Mouse (Mus musculus) T-cell, adult 2 months (primary cell): ENCODE results near the gene Sec61a2.

ENCODE experiments used
- DNase-seq: peaks from one replicate; pipeline ENCODE4 v3.0.0; 2022; ENCODE audit warnings: low spot score

Gene Sec61a2

DNA sequence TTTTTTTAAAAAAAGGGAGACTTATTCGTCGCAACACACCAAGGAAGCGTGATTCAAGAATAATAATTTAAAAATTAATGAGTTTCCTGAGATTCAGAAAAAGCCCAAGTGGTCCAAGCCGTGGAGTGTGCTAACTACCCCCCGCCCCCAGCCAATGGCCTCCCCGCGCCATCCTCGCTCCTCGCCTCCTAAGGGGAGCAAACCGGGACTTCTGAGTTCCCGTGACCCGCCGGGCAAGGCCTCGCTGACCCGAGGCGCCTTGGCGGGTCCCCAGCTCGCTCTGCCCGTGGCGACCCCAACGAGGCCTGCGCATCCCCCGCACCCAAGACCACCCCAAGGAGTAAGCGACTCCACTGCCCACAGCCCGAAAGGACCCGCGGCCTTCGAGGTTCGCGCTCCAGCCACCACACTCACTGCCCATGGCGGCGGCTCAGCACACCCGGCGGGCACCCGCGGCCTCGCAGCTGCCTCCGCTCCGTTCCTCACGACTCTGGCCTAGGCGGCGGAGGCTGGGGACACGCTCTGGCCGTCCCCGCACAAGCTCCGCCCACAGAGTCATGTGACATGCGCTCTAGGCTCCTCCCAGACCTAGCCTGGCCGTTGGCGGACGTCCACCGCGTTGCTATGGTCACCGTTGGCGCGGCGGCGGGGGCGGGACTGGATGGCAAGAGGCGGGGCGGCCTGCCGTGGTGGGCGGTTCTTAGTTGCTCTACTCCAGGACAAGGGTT is at the start of gene Sec61a2:
Gene Sec61a2 (minus strand): TSS at position 590 of the 728 bp plus-strand sequence.
- DNase-seq, result peak; percentile 93

DNA sequence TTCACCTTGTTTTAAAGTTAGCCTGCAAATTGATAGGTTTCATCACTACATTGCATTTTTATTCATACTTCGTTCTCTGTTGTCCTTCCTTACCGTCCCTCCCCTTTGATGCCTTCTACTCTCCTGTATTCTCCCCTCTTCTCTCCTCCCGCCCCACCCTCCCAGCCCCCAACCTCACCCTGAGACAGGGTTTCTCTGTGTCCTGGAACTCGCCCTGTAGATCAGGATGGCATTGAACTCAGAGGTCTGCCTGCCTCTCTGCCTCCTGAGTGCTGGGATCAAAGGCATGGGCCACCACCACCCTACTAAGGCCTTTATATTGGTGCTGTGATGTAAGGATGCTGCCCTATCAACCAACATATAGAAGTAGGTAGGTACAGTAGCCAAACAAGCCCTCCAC is 47.8 kb upstream of the Sec61a2 start:
- no peak for DNase-seq

DNA sequence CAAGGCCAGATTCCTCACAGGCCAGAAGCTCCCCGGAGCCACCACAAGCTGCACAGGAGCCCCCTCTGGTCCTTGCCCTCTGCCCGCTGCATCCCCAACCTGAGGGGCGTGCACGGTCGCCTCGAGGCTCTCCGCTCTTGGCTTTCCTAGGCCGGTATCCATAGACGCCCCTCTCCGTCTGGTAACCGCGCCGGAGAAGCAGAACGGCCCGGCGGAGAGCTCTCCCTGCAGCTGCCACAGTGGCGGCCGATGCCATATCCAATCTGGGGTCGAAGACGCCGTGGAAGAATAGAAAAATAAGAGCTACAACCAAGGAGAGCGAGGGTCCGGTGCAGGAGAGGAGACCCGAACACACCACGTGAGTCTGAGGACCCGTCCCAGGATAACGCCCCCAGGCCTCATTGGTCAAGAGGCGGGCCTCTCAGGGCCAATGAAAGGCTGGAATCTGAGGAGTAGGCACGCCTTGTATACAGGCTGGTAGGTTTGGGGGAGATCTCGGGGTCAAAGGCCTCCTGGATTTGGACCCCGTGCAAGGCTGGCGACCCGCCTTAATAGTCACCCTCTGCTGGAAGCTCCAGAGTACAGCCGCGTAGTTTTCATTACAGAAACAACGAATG is 47.3 kb upstream of the Sec61a2 start, which contains the start of gene Dhtkd1:
Gene Dhtkd1 (minus strand): TSS at position 377 of the 617 bp plus-strand sequence.
- DNase-seq, result peak; percentile 12

DNA sequence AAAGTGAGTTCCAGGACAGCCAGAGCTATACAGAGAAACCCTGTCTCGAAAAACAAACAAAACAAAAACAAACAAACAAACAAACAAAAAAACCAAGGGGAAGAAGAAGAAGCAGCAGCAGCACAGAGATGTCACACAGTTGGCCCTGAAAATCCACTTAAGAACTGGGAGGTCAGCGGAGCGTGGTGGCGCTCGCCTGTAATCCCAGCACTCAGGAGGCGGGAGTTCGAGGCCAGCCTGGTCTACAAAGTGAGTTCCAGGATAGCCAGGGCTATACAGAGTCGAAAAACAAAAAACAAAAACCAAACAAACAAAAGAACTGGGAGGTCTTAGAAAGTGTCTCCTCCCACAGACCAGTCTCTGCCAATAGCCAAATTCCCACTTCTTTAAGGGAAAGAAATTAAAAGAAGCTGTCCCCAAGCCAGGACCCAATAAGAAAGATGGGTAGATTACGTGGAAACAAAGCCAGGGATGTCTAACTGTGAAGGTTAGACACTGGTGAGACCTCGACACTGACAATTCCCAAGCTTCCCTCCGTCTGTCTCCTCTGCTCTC is 46.7 kb upstream of the Sec61a2 start:
- DNase-seq, result no peak

DNA sequence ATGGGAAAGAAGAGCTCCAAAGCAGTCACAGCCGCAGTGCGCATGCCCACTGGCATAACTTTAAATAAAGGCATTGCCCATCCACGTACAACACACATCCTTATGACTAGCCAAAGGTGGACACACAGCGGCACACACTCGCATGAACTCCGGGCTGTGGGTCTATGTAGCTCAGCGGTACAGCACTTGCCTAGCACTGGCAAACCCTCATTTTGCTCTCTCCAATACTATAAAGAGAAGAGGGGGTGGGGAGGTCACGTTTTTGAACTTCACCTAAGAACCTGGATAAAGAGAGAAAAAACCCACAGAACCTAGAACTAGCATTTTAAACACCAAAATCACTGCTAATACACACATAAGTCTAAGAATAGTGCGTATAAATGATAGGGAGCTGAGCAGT is 45.7 kb upstream of the Sec61a2 start:
- DNase-seq, result no peak

DNA sequence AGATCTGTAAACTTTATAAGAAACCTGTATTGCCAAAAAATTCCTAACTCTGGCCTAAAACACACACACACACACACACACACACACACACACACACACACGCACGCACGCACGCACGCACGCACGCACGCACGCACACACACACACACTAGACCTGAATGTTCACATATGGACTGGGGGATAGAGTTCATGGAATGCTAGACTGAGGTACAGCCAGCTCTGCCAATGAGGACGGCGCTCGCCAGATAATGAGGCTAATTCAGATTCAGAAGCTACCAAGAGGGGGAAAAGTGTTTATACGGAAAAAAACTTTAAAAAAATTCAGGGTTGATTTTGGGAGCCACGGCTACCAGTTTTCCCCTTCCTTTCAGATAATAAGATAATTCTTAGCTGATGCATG is 44.7 kb upstream of the Sec61a2 start:
- DNase-seq, result no peak

DNA sequence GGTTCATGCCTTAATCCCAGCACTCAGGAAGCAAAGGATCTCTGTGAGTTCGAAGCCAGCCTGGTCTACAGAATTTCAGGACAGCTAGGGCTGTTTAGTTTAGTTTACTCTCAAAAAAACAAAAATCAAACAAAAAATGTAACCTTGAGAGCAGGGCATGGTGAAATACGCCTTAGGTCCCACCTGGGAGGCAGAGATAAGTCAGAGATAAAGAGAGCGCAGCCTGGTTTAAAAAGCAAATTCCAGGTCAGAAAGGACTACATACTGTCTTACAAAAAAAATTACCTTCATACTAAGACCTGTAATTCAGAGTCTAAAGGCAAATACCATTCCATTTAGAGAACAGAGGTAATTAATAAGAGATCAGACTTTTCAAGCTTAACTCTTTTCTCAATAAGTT is 44.1 kb upstream of the Sec61a2 start:
- no peak for DNase-seq

DNA sequence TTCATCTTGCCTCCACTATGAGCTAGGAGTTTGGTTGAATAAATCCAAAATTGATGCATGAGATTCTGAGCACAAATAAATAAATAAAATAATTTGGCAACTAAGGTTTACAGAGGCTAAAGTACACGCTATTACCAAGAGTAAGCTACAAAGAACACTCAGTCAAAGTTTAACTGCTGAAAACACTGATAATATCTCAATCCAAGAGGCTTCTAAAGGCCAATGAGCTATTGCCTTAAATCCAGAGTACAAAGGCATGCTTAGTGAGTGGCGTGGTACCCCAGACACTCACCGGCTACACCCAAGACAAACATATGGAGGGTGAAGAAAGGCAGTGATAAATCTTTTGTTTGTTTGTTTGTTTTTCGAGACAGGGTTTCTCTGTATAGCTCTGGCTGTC is 41.3 kb upstream of the Sec61a2 start:
- DNase-seq, result no peak

DNA sequence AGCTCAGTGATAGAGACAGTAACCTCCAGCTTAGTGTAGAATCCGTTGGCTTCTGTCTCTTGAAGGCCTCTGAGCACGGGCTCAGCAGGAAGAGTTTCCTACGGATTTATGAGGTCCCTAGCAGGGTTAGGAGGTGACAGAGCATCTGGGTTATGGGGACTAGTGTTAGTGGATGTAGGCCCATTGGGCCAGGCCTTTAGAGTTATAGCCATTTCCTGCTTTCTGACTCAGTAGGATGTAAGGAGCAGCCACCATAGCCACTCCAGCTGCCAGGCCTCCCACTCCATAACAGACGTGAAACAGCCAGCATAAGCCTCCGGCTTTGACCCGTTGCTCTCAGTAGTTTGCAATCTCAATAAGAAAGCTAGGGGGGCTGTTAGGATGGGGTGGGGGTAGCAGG is 40.8 kb upstream of the Sec61a2 start:
- no peak for DNase-seq

DNA sequence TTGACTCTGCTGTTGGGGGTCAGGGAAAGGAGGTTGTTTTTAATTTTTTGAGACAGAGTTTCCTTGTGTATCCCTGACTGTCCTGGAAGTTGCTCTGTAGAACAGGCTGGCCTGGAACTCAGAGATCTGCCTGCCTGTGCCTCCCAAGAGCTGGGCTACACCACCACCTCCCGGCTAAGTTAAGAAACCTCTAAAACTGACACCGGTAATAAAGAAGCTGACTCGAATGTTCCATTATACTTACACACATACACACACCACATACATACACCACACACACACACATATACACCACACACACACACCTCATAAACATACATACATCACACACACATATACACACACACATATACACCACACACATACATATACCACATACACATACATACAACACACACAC is 39.7 kb upstream of the Sec61a2 start:
- DNase-seq, result no peak

DNA sequence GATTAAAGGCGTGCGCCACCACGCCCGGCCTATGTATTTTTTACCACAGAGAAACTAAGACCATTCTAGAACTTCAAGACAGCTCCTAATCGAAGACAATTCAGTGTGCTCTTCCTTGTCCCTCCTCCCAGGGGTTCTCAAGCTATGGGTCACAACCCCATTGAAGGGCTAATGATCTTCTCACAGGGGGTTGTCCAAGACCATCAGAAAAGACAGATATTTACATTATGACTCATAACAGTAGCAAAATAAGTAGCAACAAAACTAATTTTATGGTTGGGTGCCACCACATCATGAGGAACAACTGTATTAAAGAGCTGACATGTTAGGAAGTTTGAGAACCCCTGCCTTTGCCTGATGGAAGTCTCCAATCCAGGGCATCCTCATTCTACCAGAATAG is 36.7 kb upstream of the Sec61a2 start:
- no peak for DNase-seq

DNA sequence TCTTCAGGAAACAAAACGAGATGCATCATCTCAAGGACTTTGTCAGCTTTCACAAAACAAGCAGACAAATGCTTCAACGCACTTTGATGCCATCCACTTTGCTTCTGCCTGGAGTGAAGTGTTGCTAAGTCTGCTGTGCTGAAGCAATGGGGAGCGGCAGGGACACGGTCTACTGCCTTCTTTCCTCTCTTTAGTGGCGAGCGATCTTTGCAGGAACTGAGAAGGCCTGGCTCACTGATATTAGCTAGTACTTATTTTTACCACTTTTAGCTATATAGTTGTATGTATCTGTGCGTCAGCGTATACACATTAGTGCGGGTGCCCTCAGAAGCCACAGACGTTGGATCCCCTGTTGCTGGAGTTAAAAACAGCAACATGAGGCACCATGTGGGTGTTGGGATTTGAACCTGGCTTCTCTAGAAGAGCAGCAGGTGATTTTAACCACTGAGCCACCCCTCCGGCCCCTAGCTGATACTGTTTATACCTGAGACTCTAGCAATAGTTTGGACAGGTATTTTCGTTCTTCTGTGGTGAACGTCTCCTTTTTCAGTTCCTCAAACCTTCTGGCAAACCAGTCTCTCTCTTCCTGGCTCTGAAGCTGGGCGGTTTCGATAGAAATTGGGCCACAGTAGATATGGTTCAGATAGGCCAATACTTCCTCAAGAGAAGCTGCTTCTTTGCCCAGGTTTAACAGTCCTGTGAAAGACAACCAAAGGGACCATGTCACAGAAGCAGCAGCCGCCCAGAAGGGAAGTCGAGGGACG is 35.2 kb upstream of the Sec61a2 start:
- DNase-seq, result no peak

DNA sequence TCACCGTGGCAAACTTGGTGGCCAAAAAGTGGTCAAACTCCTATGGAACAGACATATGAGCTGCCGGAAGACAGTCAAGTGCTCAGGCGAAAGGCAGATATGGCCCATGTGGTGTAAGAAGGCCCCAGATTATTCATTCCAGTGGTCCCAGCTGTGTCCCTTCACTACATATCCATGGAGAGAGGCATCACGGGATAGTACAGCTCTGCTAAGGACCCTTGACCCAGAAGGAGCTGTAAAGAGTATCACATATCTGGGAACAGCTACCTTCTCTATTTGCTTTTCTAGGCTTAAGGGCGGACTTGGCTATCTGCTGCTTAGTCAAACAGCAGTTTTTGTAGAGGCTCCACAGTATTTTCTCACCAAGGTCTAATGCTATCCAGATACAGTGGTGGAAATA is 34.6 kb upstream of the Sec61a2 start:
- DNase-seq, result no peak

DNA sequence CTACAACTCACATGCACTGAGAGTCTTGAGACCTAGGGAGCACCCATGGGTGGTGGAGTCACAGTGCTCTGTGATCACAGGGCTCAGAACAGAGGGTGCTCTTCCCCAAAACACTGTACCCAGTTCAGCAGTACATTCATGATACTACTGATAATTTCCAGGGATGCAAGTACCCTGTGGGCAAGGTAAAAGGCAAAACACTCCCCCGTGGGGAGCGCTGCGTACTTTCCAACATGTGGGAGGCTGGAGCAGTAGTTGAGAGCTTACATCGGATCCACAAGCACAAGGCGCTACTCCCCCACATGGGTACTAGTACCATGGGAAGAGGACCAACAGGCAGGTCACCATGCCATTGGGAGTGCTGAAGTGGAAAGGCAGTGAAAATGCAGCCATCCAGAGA is 32.2 kb upstream of the Sec61a2 start:
- no peak for DNase-seq

DNA sequence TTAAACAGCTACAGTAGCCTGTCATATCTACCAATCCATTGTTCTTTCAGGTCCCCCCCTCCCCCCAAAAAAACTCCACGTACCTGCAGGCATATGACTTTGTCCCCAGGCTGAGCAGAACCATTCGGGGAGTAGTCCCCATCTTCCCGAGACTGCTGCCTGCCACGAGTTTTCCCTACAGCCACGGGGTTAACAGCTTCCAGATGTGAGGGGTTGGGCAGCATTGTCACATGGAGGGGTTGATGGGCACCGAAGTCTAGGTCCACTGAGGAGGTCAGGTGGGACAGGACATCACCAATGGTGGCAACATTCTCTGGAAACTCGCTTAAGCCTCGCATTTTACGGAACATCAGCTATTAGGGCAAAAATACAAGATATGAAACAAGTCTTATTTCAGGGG is 28.6 kb upstream of the Sec61a2 start:
- no peak for DNase-seq

DNA sequence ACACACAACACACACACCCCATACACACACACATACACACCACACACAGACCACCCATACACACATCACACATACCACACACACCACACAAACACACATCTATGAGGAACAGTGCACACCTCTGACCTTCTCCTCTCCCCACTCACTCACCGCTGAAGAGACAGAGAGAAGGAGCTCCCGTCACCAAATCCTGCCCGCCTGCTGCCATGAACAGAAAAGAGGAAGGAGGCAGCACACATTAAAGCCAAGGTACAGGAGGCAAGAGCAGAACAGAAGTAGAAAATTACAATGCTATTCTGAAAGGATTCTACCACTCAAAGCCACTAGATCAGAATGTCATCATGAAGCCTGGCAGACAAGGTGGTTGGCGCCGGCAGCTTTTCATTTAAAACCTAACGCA is 27.6 kb upstream of the Sec61a2 start:
- no peak for DNase-seq

DNA sequence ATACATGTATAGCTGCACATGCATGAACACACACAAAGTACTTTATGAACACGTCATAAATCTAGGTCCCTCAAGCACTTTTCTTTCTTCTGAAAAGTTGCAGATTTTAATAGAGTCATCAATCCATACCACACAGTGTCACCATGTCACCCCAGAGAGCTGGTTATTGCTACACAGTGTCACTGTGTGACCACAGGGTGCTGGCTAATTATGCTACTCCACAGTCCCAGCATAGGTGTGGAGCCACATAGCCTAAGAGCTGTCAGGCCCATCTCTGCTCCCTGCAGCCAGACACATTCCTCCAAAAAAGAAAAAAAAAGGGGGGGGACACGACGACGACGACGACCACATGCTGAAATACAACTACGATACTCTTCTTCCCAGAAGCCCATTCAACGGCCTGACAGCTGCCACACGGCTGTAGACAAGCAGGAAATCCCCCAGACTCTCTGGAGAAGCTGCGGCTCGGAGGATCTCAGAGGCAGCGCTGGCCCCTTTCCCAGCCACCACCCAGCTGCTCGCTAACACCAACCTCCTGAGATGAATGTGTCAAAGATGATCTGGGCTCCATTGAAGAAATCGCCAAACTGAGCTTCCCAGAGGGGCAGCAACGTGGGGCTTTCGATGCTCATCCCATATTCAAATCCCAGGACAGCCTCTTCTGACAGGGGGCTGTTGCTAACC is 16.2 kb upstream of the Sec61a2 start:
- no peak for DNase-seq

DNA sequence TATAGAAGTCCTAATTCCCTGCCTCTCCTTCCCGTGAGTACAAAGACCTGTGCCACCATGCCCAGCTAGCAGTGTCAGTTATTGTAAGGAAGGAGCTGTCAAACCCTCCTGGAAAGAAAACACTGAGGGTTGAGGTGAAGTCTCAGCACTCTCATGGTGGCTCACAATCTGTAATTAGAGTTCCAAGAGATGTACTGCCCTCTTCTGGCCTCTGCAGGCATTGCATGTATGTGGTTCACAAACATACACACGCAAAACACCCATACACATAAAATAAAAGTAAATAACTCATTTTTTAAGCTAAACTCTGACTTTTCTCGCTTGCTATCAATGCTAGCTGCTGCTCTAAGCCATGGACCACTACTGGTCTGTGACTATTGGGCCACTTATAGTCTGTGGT is 11.4 kb upstream of the Sec61a2 start:
- DNase-seq, result peak; percentile 28

DNA sequence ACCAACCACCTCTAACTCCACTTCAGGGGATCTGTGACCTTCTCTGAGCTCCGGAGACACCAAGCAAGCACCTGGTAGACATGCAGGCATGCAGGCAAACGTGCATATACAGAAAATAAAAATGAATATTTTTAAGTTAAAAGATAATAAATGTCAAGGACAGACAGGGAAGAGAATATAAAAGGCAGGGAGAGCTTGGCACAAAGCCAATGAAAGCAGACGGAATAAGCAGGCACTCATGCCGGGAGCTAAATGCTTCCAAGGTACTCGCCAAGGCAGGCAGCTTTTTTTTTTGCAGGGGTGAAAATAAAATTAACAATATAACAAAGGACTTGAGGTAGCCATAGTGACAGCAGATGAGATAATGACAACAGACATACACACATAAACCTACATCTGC is 10.9 kb upstream of the Sec61a2 start:
- DNase-seq, result no peak

DNA sequence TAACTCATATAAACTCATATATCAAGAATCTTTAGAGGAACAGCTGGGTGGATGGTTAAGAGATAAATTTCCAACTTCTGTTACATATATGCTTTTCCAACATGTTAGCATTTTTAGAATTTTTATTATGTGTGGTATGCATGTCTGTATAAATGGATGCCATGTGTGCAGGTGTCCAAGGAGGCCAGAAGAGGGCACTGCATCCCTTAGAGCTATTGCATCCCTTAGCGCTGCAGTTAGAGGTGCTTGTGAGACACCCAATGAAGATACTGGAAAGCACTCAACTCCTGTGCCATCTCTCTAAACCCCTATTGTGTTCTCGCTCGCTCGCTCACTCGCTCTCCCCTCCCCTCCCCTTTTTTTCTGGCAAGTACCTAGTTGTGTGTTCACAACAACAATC is 4.9 kb upstream of the Sec61a2 start:
- DNase-seq, result peak; percentile 16

DNA sequence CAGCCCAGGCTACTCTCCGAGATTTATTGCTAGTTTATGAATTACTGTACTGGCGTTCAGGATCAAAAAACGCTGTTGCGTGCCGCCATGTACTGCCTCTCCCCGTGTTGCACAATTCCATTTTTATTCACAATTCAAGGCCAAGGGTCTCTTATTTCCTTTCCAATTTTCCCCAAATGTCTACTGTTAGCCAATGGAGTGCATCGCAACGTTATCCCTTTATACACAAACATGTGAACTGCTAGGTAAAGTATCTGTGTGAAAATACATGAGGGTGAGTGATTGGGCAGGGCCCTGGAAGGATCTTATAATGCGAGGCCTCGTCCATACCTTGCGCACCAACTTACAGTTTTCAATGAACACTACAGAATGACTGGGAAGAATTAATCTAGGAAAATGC is 936 bp downstream of the Sec61a2 start:
- DNase-seq, result no peak

DNA sequence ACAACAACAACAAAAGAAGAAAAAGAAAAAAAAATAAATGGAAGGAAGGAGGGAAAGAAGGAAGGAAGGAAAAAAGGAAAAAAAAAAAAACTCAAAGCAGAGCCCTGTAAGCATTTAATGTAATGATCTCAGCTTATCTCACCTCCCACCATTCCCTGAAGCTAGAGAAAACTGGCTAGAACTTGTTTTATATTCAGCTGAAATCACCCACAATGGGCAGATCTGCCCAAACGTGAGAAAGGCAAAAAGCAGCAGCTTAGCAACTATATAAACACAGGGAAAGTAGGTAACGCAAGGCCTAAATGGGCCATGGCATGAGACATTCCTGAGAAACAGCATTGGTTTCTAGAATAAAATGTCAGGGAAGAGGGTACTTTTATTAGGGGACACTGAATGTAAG is 5.8 kb downstream of the Sec61a2 start:
- DNase-seq, result no peak
